Mouse (Mus musculus): ENCODE data around the gene Med24.
"Not testable (repeated sequence)": the region's sequence is repeated elsewhere in the genome, so short reads cannot be mapped to it uniquely, and the experiment has no call there.

Med24 gene

DNA sequence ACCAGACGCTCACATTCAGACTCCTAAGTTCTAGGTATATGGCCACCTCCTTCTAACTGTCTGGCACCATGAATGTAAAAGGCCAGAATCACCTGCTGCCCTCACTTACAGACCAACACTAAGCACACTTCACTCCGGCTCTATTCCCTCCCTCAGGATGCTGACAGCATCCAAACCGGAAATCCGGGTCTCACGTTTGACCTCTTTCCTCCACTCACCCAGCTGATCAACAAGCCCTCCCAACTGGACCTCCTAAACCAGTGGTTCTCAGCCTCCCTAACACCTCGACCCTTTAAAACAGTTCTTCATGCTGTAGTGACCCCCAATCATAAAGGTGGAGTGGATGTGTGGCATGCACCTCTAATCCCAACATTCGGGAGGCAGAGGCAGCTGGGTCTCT, 6.1 kb downstream of the Med24 start:
- DNase-seq (ENCODE audit: extremely low spot score, low read depth, low spot score): no peak

DNA sequence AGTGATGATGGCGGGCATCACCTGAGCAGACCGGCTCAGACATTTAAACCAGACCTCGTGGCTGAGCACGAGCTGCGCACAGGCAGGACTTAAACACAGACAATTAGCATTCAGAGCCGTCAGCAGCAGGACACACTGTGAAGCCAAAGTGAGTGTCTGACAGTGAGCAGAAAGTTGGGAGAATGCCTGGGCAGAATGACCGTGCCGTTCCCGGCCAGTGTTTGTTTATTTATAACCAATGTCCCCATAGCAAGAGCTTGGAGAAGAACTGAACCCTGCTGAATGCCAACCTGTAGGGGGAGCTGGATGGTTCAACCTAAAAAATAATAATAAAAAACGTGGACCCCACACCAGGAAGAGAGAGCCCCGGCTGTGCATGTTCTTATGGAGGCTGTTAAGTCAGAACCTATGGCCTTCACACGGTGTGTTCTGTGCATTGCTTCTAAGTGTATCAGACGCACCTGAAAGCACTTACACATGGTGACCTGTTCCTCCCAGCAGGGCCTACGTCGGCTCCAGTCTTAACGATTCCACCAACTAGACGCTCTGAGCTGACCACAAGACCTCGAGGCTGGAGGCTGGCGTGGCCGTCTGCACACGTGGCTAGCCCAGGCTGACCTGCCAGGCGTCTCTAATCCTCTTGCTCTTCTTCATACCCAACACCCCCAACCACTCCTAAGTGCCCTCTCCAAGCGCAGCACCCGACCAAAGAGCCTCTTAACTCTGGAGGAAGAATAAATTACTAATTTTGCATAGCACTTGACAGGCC, 7.6 kb downstream of the Med24 start:
- no peak for DNase-seq (ENCODE audit: extremely low spot score, low read depth, low spot score)

DNA sequence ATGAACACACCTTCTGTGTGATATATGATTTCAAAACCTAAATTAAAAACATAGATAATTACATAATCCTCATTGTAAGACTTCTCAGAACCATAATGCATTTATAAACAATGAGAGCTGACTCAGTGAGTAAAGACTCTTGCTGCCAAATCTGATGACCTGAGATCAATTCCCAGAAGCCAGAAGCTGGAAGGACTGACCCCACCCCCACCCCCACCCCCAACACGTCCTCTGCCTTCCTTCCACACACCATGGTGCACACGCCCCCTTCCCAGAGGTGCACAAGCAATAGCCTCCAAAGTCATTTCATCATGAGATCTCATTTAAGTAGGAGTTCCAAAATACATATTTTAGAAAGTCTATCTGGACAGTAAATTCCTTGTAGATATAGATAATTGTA, 8.5 kb downstream of the Med24 start:
- DNase-seq (ENCODE audit: extremely low spot score, low read depth, low spot score): no peak

DNA sequence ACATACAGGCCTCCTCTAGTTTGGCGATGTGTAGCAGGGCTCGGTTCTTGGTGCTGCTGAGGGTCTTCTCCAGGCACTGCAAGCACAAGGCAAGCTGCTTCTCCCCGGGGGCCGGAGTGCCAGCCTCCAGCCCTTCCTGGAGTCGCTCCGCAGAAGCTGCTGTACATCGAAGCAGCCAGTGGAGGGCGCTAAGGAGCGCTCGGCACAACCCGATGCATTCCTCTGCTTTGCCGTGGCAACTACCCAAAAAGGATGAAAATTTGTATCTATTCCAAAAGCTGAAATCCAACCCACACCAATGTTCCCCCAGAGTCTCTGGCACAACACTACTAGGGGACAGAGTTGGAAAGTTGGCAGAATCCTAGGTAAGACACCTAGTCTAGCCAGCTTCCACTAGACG, 11.3 kb downstream of the Med24 start:
- no peak for DNase-seq (ENCODE audit: extremely low spot score, low read depth, low spot score)

DNA sequence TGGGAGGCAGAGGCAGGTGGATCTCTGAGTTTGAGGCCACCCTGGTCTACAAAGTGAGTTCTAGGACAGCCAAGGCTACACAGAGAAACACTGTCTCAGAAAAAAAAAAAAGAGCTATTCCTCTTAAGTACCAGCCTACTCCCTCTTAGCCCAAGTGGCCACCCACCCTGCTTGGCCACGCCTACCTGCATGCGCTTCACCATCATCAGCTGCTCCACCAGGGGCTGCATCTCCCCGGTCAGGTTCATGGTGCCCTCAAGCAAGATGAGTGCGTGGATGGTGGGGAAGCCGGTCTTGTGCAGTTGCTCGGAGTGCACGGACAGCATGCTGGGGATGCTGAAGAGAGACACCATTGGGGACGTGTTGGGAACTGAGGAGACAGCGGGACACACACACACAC, 13.3 kb downstream of the Med24 start:
- DNase-seq (ENCODE audit: extremely low spot score, low read depth, low spot score): no peak

DNA sequence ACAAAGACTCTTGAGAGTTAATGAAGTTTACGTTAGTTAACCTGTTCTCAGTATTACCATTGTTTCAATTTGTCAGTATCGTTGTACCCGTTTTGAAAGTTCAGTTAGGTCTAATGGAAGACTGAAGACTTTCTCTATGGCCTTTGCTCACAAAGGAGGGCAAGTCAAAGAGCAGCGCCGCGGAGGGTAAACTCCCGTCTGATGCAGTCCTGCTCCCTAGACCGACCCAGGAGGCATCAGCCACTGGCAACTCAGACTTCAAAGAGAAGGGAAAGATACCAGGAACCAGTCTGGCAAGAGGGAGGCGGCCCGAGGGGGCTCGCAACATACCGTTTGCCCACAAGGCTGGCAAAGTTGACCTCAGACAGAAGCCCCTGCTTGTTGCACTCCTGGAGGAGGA, 15.5 kb downstream of the Med24 start:
- DNase-seq (ENCODE audit: extremely low spot score, low read depth, low spot score): no peak

DNA sequence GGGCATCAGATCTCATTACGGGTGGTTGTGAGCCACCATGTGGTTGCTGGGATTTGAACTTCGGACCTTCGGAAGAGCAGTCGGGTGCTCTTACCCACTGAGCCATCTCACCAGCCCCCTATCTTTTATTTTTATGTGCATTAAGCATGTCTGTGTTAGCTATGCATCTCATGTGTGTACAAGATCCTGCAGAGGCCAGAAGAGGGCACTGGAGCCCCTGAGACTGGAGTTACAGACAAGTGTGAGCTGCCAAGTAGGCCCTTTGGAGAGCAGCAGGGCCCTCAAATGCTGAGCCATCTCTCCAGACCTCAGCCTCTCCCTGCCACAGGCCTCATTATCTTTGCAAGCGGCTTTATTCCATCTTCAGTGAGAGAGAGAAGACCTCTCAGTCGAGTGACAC, 17.2 kb downstream of the Med24 start:
- DNase-seq (ENCODE audit: extremely low spot score, low read depth, low spot score): not testable (repeated sequence)

DNA sequence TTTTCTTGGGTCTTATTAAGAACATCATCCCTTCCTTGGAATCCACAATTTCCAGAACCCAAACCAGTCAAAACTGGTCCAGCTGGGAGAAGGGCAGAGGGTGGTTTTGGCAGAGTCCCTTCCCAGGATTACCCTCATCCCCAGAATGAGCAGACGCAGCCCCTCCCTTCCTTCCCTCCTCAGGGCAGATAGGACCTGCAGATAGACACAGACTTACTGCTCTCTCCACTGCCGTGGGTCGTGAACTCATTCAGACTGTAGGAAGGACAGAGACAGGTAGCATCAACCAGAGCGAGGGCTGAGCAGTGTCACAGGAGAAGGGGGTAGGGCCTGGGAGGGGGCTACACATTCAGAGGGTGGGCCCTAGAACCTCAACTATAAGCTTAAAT, 18.2 kb downstream of the Med24 start:
- DNase-seq (ENCODE audit: extremely low spot score, low read depth, low spot score): no peak

DNA sequence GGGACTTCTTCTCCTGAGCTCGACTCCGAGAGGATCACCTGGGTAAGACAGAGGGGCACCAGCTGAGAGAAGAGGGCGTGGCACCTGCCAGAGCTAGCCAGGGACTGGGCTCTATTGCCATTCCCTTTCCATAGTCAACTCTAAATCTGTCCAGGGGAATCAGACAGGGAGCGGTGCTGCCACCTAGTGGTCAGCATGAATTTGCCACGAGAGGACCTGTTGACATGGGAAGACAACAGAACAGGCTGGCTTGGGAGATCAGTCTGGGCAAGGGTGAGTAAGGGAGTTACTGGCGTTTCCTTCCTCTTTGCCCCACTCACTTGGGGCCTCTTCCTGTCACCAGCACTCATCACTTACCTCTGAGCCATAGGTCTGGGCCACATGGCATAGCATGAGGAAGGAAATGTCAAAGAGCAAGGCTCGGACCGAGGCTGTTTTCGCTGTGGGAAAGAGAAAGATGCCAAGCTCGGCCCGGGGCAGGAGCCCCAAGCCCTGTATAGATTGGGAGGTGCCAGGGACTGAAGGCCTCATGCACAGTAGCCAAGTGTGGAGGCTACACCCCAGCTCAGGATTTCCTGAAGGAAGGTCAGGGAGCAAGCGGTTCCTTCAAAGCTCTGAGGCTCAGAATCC, 18.7 kb downstream of the Med24 start:
- DNase-seq (ENCODE audit: extremely low spot score, low read depth, low spot score): peak; percentile 61

DNA sequence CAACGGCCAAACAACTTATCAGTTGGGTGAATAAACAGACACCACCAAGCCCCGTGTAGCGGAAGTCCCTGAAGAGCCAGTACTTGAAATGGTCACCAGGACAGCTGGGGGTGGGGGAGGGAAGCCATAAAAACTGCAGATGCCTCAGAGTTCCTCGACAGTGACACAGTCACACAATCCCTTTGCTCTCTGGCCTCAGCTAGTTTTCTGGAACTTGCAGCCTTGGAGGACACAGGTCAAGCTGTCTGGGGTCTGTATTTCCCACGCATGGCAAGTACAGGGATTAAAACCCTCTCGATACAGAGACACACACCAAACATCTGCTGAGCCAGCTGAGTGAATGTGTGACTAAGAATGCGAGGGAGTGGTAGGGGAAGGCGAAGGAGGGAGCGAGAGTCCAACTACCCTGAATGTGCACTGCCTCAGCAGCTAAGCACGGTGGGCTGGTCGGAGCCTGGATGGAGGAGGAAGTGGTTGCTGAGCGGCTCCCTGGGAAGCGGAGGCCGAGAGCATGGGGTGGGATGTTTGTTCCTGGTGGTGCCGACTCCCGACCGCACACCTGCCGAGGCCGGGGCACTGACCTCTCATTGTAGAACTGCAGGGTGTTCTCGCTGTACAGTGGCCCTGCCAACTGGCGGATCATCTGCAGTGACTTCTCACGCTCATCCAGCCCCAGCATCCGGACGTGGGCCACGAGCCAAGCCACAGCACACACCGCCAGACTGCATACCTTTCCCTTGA, 20.1 kb downstream of the Med24 start:
- no peak for DNase-seq (ENCODE audit: extremely low spot score, low read depth, low spot score)

DNA sequence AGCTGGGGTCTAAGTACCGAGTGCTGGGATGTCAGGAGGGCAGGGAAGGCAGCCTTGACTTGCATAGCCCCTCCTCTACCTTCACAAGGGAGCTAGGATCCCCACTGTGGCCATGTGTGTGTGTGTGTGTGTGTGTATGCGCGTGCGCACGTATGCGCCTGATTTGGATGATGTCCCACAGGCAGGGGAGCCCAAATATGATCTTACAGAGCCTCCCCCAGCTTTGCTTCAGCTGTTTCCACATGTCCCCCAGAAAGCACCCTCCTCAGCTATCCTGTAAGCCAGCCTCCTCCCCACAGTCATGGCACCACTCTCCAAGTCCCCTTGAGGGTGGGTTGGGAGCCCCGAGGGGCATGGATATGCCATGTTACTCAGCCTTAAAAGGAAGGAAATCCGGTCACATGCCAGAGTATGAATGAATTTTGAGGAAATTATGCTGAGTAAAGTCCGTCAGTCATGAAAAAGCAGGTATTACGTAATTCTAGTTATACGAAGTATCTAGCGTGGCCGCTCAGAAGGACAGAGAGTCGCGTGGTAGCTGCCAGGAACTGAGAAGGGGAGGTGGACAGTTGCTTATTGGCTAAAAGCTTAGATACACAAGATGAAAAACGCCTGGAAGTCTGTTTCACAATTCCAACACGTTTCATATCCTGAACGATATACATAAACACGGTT, 20.8 kb downstream of the Med24 start:
- no peak for DNase-seq (ENCODE audit: extremely low spot score, low read depth, low spot score)

DNA sequence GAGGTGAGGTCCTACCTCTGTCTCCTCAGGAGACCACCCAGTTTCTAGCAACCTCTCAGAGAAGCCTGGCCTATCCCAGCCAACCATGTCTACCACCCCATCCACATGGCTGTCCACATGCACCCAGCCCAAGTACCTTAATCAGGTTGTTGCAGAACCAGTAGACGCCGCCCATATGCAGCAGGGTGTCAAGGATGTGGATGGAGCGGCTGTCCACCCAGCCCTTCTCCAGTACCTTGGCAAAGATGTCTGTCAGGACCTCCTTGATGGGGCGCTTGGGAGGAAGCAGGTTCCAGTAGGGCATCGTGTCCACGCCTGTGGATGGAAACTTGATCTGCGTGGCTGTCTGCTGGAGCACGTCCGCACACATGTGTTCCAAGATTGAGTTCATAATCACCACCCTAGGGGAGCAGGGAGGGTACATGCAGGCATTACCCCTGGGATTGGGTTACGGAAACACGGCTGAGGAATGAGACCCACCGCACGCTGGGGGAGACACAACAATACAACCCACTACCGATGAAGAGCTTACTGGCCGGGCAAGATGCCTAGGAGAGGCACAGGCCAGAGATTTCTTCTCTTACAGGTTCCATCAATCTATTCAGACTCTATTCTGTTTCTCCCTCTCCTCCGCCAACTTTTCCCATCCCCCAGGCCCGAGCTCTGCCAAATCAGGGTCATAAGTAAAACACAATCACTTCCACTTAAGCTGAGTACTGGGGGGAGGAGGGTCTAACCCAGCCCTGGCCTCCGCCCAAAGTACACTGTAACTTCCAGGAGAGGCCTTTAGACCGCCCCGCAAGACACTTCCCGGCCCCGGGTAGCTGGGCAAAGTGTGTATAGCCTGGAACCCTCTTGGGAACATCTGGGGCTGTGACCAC, 21.6 kb downstream of the Med24 start:
- DNase-seq (ENCODE audit: extremely low spot score, low read depth, low spot score): no peak

DNA sequence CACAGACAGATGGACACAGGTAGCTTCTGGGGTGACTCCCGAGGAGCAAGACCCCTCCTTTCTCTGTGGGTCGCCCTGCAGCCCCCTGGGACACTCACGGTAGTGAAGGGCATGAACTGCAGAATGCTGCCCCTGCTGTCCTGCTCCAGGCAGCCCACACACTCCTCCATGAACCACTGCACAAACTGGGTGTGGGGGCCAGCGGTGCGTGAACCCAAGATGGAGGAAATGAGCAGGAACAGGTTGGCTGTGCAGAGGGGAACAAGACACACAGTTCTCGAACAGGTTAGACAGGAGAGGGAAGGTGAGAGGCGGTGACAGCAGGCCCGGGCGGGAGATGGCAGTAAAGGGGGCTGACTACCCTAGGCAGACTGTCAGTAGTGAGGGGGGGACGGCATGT, 24.2 kb downstream of the Med24 start:
- no peak for DNase-seq (ENCODE audit: extremely low spot score, low read depth, low spot score)

DNA sequence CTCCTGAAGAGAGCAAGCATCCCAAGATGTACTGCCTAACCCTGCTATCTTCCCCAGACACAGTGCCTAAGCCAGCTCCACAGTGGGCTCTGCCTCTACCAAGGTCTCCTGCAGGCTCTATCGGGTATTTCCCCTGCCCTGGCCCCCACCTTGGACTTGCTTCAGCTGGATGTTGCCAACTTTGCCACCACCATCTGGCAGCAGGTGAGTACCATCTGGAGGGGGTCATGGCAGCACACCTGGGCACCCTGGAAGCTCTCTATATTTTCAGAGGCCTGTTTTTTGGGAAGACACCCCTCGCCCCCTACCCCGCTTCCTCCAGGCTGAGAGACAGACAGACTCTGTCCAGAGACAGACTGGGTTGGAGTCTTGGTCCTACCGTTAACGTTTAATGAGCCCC, 26.9 kb downstream of the Med24 start:
- DNase-seq (ENCODE audit: extremely low spot score, low read depth, low spot score): no peak

DNA sequence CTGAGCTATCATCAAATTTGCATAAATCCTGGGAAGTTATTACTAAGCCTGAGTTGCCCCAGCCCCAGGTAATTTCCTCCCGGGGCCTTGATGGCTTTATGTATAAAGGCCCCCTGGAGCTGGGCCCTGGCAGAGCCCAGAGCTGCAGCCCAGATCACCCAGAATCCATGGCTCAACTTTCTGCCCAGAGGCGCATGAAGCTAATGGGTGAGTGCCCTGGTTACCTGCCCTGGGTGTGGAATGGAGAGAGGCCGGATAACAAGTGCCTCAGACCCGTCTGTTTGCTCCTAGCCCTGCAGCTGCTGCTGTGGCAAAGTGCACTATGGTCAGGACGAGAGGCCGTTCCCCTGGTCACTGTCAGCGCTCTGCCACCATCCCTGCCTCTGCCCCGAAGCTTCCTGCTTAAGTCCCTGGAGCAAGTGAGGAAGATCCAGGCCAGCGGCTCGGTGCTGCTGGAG, 28.0 kb downstream of the Med24 start, which contains the start of gene Csf3:
Gene Csf3, plus strand, starts transcription at position 51 of the 458 bp plus-strand sequence.
- no peak for DNase-seq (ENCODE audit: extremely low spot score, low read depth, low spot score)

DNA sequence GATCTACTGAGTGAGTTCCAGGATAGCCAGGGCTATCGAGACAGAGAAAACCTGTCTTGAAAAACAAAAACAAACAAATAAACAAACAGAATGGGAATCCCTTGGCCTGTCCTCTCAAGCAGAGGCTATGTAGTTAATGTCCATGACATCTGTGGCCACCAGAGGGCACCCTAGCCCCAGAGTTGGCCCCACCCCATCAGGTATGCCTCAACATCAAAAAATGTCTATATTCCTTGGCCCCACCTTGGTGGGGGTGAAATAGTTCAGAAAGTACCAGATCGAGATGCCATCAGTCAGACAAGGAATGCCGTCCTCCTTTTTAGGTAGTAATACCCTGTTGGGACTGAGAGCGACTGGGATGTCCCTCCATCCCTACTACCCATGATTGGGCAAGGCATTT, 29.3 kb downstream of the Med24 start:
- DNase-seq (ENCODE audit: extremely low spot score, low read depth, low spot score): no peak

DNA sequence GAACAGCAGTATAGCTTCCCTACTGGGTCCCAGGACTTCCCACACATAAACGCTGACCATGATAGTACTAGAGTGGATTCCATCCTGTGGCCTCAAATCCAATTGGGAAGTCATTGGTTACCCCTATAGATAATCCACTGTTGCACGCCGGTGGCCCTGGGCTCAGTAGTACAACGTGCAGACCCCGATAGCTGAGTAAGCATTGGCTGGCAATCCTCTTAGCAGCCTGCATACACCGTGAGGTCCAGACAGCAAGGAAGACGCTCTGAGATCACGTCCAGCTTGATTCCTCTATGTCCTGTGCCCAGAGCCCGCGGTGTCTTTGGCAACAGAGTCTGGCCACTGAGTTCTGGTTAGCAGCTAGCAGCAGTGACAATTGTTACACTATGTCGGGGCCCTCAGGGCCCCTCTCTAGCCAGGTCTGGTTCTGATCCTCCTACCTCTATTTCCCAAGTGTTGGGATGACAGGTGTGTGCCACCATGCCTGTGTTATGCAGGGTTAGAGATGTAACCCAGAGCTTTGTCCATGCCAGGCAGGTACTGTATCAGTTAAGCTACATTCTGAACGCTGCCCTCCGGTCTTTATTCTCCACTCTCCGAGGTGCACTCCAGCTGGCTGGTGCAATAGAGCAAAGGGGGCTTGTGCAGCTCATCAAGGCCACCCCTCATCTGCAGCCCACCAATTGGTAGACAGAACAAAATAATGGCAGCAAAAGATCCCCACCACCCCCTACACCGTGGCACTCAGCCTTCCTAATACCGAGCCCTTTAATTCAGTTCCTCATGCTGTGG, 30.2 kb downstream of the Med24 start:
- DNase-seq (ENCODE audit: extremely low spot score, low read depth, low spot score): no peak

DNA sequence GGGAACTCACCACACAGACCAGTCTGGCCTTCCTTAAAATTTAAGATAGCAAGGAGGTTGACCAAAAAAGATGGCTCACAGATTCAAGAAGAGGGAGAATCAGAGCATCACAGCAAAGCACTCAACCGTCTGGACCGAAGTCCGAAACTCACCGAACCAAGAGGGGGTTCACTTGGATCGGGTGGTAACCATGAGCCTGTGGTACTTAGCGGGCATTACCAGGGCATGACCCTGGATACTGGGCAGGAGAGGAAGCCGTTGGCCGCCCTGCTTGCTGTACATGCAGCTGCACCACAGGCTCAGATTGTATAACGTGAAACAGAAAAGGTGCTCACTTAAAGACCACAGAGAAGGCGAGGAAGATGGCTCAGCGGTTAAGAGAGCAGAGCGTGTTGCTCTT, 32.0 kb downstream of the Med24 start:
- DNase-seq (ENCODE audit: extremely low spot score, low read depth, low spot score): no peak

DNA sequence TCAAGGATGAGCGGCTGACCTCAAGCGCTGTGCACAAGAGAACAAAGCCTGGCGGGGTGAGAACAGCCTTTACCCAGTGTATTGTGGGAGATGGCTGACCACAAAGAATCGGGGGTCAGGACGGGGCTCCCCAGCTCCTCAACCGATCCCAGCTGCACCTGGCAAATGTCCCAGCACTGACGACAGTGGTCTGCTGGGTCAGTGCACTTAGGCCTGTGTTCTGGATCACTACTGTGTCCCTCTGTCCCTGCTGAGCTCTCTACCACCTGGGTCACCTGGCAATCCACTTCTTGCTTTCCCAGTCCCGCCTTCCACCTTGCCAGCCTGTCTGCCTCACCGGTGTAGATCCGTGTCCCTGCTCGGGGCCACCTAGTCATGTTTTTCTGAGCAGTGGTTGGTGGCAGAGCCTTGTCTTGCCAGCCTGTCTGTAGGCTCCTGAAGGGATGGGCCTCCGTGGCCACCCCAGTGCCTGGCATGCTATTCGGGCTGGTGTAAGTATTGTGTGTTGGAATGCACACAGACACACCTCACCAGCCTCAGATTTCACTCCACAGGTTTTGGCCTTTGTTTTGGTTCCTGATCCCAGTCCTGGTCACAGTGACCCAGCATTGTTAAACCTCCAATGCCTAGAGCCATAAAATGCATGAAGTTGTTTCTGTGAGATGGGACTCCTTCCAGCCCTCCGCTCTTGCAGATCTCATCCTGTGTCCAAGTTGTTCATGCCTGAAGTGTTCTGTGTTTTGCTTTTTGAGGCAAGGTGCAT, 32.6 kb downstream of the Med24 start:
- no peak for DNase-seq (ENCODE audit: extremely low spot score, low read depth, low spot score)

All from hindlimb bud, embryonic 11.5 days (tissue).